Mouse (Mus musculus): ENCODE measurements around the gene Slc9a6. TPM values are rescaled to one million over a fixed set of nuclear protein-coding genes. Genes with fewer than 3 reads are reported as not detected.

Slc9a6 gene
- polyA plus RNA-seq, 1 experiment from 2014 or later: 25.0 TPM

GRCm38 (mm10) chrX:56703965-56704562 lies 94.5 kb downstream of the Slc9a6 start:
- no peaks in the 10 kb centered on the region for H3K9me3 ChIP-seq (replicated peaks)
- 85% methylated on average over 8 of the region's 8 CpGs for WGBS

GRCm38 (mm10) chrX:56708592-56709370 lies 99.2 kb downstream of the Slc9a6 start:
- no peak for ATAC-seq
- Histone ChIP-seq H3K9ac (no peak overlapping the region), H3K27ac (no peak overlapping the region), H3K36me3 (ENCODE audit: poor library complexity, severe bottlenecking) (no peaks in the 10 kb centered on the region), H3K27me3 (no peaks in the 10 kb centered on the region), H3K4me3 (no peak overlapping the region), H3K9me3 (replicated peaks) (no peaks in the 10 kb centered on the region), H3K4me1 (no peaks in the 10 kb centered on the region), H3K4me2 (no peak overlapping the region)
- WGBS: 83% methylated on average over 6 of the region's 6 CpGs

More at GRCm38 (mm10) chrX:56703965-56704562, 94.5 kb downstream of the Slc9a6 start:
- Histone ChIP-seq H3K4me2 (no peak overlapping the region), H3K4me3 (no peak overlapping the region), H3K27me3 (no peaks in the 10 kb centered on the region), H3K27ac (no peak overlapping the region), H3K36me3 (ENCODE audit: poor library complexity, severe bottlenecking) (no peaks in the 10 kb centered on the region), H3K4me1 (no peaks in the 10 kb centered on the region), H3K9ac (no peak overlapping the region)
- ATAC-seq: no peak

DNA sequence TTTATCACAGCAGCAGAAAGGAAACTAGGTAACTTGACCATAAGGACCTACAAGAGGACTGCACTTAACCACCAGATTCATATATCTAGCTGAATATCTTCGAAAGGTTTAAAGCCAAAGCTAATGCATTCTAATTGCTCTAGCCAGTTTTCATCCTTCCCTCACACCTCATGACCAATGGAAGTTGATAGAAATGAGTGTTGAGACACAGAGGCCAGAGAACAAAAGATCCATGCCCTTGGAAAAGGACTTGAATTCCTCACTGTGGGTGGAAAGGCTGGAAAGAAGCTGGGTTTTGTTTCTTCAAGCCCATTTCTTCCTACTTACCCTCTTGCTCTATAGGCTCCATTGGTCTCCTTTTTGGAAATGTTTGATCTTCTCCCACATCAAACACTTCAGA lies 101.0 kb downstream of the Slc9a6 start:
- Histone ChIP-seq H3K9me3 (replicated peaks) (no peaks in the 10 kb centered on the region), H3K27ac (no peak overlapping the region), H3K36me3 (ENCODE audit: poor library complexity, severe bottlenecking) (no peaks in the 10 kb centered on the region), H3K27me3 (no peaks in the 10 kb centered on the region), H3K4me1 (no peaks in the 10 kb centered on the region), H3K4me2 (no peak overlapping the region), H3K4me3 (no peak overlapping the region), H3K9ac (no peak overlapping the region)
- no peak for ATAC-seq
- 90% methylated on average over 1 of the region's 1 CpGs for WGBS

DNA sequence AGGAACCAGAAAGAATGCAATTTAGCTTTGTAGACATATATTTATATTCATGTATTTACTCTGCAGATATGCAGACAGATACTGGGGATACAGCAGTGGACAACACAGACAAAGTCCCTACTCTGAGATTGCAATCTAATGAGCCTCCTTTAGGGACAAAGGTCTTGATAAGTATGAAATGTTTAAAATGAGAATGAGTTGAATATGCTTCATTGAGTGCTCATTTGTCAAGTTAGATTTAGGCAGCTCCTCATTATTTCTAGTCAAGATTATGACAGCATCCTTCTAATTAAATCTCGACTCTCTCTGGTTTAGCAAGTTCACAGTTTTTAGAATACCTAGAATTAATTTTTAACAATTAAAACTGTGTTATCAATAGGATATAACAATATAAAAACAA lies 103.1 kb downstream of the Slc9a6 start:
- Histone ChIP-seq H3K9me3 (replicated peaks) (no peaks in the 10 kb centered on the region), H3K4me3 (no peak overlapping the region), H3K9ac (no peak overlapping the region), H3K27me3 (no peaks in the 10 kb centered on the region), H3K4me2 (no peak overlapping the region), H3K4me1 (no peaks in the 10 kb centered on the region), H3K27ac (no peak overlapping the region), H3K36me3 (ENCODE audit: poor library complexity, severe bottlenecking) (no peaks in the 10 kb centered on the region)
- ATAC-seq: no peak
- WGBS: 59% methylated on average over 1 of the region's 1 CpGs

Small RNA genes within 50 kb of the gene (microRNA-seq; reads per million reads assigned to microRNA genes)
- not detected for gene Mir5116

Other genes with a start within 250 kb of the Slc9a6 start
- gene Smim10l2a, start 235.2 kb upstream of the Slc9a6 start, polyA plus RNA-seq (2015; fragmentation: Nextera tagmentation; extraction: Ambion mirVana): 6.3 and 9.0 TPM in 2 replicates
- 1.4 and 1.5 TPM in 2 replicates for gene Gm2174, start 161.8 kb upstream of the Slc9a6 start, polyA plus RNA-seq (2015; fragmentation: Nextera tagmentation; extraction: Ambion mirVana)
- 16.4 and 19.4 TPM in 2 replicates for gene Ints6l, start 154.9 kb upstream of the Slc9a6 start, polyA plus RNA-seq (2015; fragmentation: Nextera tagmentation; extraction: Ambion mirVana)
- gene Gm10477, start 85.0 kb upstream of the Slc9a6 start, polyA plus RNA-seq (2015; fragmentation: Nextera tagmentation; extraction: Ambion mirVana): not detected in 2 replicates
- gene Gm648, start 60.2 kb upstream of the Slc9a6 start, polyA plus RNA-seq (2015; fragmentation: Nextera tagmentation; extraction: Ambion mirVana): not detected in 2 replicates
- gene Mmgt1, start 11.7 kb upstream of the Slc9a6 start, polyA plus RNA-seq (2015; fragmentation: Nextera tagmentation; extraction: Ambion mirVana): 48.7 and 53.1 TPM in 2 replicates
- gene Fhl1, start 122.0 kb downstream of the Slc9a6 start, polyA plus RNA-seq (2015; fragmentation: Nextera tagmentation; extraction: Ambion mirVana): 138 and 154 TPM in 2 replicates
- gene Map7d3, start 212.6 kb downstream of the Slc9a6 start, polyA plus RNA-seq (2015; fragmentation: Nextera tagmentation; extraction: Ambion mirVana): 0.78 and 1.0 TPM in 2 replicates